12 mouse cellular contexts compared by ENCODE assay signal in genomic region chr9:106353779-106354178, GRCm38 (mm10). TPM values are rescaled to one million over a fixed set of nuclear protein-coding genes. Genes with fewer than 3 reads are reported as not detected.
A peak's percentile ranks its signal among the peaks of the same experiment; 100 is the strongest.
DNase-seq lines count a peak whose midpoint lies in the region; ATAC-seq and TF ChIP-seq lines count a peak whose summit lies in the region.
"Had no signal": no experiment of that assay in that cellular context is flagged by ENCODE, and none has a peak within 500 bp of the region (broad histone marks: within the 10 kb centered on the region; RNA-seq: fewer than 3 reads in every experiment).

No protein-coding gene starts in this region.

- no peaks in the 10 kb centered on the region for H3K27me3 ChIP-seq in intestine, embryonic 14.5 days (replicated peaks; ENCODE audit: control insufficient read depth, insufficient read depth, low read length)
- no peaks in the 10 kb centered on the region for H3K27me3 ChIP-seq in intestine, embryonic 15.5 days (replicated peaks)
- H3K27me3 ChIP-seq in intestine, embryonic 16.5 days (replicated peaks; ENCODE audit: control insufficient read depth, insufficient read depth, low read length): no peaks in the 10 kb centered on the region
- no peaks in the 10 kb centered on the region for H3K27me3 ChIP-seq in forebrain, embryonic 14.5 days (replicated peaks; ENCODE audit: control insufficient read depth, insufficient read depth, low read length)
- H3K27me3 ChIP-seq in hindbrain, postnatal 0 days (ENCODE audit: insufficient read depth, low read length): no peaks in the 10 kb centered on the region
- H3K27me3 ChIP-seq: forebrain, embryonic 15.5 days; midbrain, embryonic 12.5 days had no signal

- WGBS in intestine, embryonic 14.5 days: 53% methylated on average over 6 of the region's 6 CpGs
- 37% methylated on average over 6 of the region's 6 CpGs for WGBS in intestine, embryonic 15.5 days
- WGBS in intestine, embryonic 16.5 days: 33% methylated on average over 6 of the region's 6 CpGs
- WGBS in forebrain, embryonic 14.5 days: 56% methylated on average over 6 of the region's 6 CpGs
- 77% methylated on average over 6 of the region's 6 CpGs for WGBS in hindbrain, postnatal 0 days

- no peak overlapping the region for H3K4me3 ChIP-seq in intestine, embryonic 14.5 days (ENCODE audit: low read depth, low read length)
- H3K4me3 ChIP-seq in intestine, embryonic 15.5 days (replicated peaks): no peak overlapping the region
- no peak overlapping the region for H3K4me3 ChIP-seq in intestine, embryonic 16.5 days (ENCODE audit: low read length)
- H3K4me3 ChIP-seq in forebrain, embryonic 14.5 days (ENCODE audit: low read depth, low read length): no peak overlapping the region
- no peak overlapping the region for H3K4me3 ChIP-seq in hindbrain, postnatal 0 days (ENCODE audit: low read length)
- H3K4me3 ChIP-seq: forebrain, embryonic 15.5 days; midbrain, embryonic 12.5 days had no signal

- H3K4me1 ChIP-seq in intestine, embryonic 14.5 days (replicated peaks; ENCODE audit: control insufficient read depth, insufficient read depth, low read length): peaks cover 8% of the 10 kb centered on the region
- H3K4me1 ChIP-seq in intestine, embryonic 15.5 days (replicated peaks): peaks cover 26% of the 10 kb centered on the region
- peaks cover 10% of the 10 kb centered on the region for H3K4me1 ChIP-seq in intestine, embryonic 16.5 days (ENCODE audit: control insufficient read depth, insufficient read depth, low read length)
- H3K4me1 ChIP-seq in forebrain, embryonic 14.5 days (ENCODE audit: control insufficient read depth, insufficient read depth, low read length): no peaks in the 10 kb centered on the region
- no peaks in the 10 kb centered on the region for H3K4me1 ChIP-seq in hindbrain, postnatal 0 days (ENCODE audit: insufficient read depth, low read length)
- H3K4me1 ChIP-seq: forebrain, embryonic 15.5 days; midbrain, embryonic 12.5 days had no signal

- no peaks in the 10 kb centered on the region for H3K9me3 ChIP-seq in intestine, embryonic 14.5 days (ENCODE audit: control insufficient read depth, low read length)
- H3K9me3 ChIP-seq in intestine, embryonic 15.5 days: no peaks in the 10 kb centered on the region
- no peaks in the 10 kb centered on the region for H3K9me3 ChIP-seq in intestine, embryonic 16.5 days (ENCODE audit: control insufficient read depth, low read length)
- no peaks in the 10 kb centered on the region for H3K9me3 ChIP-seq in forebrain, embryonic 14.5 days (replicated peaks; ENCODE audit: control insufficient read depth, low read length)
- H3K9me3 ChIP-seq in hindbrain, postnatal 0 days (ENCODE audit: low read length): no peaks in the 10 kb centered on the region
- H3K9me3 ChIP-seq: forebrain, embryonic 15.5 days; G1E; midbrain, embryonic 12.5 days had no signal

- no peak for TF ChIP-seq CTCF in hindbrain, postnatal 0 days (IDR thresholded peaks at IDR 0.05; ENCODE audit: low read depth)

- no peak for DNase-seq in intestine, embryonic 14.5 days (ENCODE audit: low spot score)
- peak; percentile 36 for DNase-seq in urinary bladder, postnatal 25 days (ENCODE audit: low spot score)
- DNase-seq in urinary bladder, adult 2 months (ENCODE audit: low spot score): no peak
- DNase-seq in urinary bladder, postnatal 36 days (ENCODE audit: low spot score in 2 of 2): peak; percentile 53 to 63
- no peak for DNase-seq in forebrain, embryonic 14.5 days (ENCODE audit: low spot score)
- DNase-seq in hindbrain, postnatal 0 days (ENCODE audit: low spot score): no peak
- DNase-seq: cerebellum, postnatal 36 days had no signal

- H3K27ac ChIP-seq in intestine, embryonic 14.5 days (ENCODE audit: low read depth): no peak overlapping the region
- H3K27ac ChIP-seq in intestine, embryonic 15.5 days: no peak overlapping the region
- no peak overlapping the region for H3K27ac ChIP-seq in intestine, embryonic 16.5 days (ENCODE audit: low read length)
- no peak overlapping the region for H3K27ac ChIP-seq in forebrain, embryonic 14.5 days (ENCODE audit: low read depth, low read length)
- no peak overlapping the region for H3K27ac ChIP-seq in hindbrain, postnatal 0 days
- H3K27ac ChIP-seq: forebrain, embryonic 15.5 days; midbrain, embryonic 12.5 days had no signal

- H3K4me2 ChIP-seq in intestine, embryonic 14.5 days (ENCODE audit: low read length): no peak overlapping the region
- no peak overlapping the region for H3K4me2 ChIP-seq in intestine, embryonic 15.5 days (replicated peaks)
- H3K4me2 ChIP-seq in intestine, embryonic 16.5 days (ENCODE audit: low read depth, low read length): no peak overlapping the region
- no peak overlapping the region for H3K4me2 ChIP-seq in forebrain, embryonic 14.5 days (ENCODE audit: low read length)
- no peak overlapping the region for H3K4me2 ChIP-seq in hindbrain, postnatal 0 days (ENCODE audit: low read depth, low read length)
- H3K4me2 ChIP-seq: forebrain, embryonic 15.5 days; midbrain, embryonic 12.5 days had no signal

- 0 out of 2 replicates have a peak, but pooled peaks have one; percentile 25 for ATAC-seq in intestine, embryonic 14.5 days (replicated peaks; ENCODE audit: low FRiP score, low TSS enrichment, low read depth)
- ATAC-seq in intestine, embryonic 15.5 days: no peak
- 0 out of 2 replicates have a peak, but pooled peaks have one; percentile 29 for ATAC-seq in intestine, embryonic 16.5 days
- ATAC-seq in forebrain, embryonic 14.5 days: no peak
- no peak for ATAC-seq in hindbrain, postnatal 0 days
- ATAC-seq: forebrain, embryonic 15.5 days had no signal

- no peak overlapping the region for H3K9ac ChIP-seq in intestine, embryonic 14.5 days (ENCODE audit: low read length)
- no peak overlapping the region for H3K9ac ChIP-seq in intestine, embryonic 15.5 days
- 0 out of 2 replicates have a peak overlapping the region, but pooled peaks have one; percentile 27 for H3K9ac ChIP-seq in intestine, embryonic 16.5 days (ENCODE audit: low read depth, low read length)
- H3K9ac ChIP-seq in forebrain, embryonic 14.5 days (ENCODE audit: low read length): no peak overlapping the region
- H3K9ac ChIP-seq in hindbrain, postnatal 0 days (replicated peaks; ENCODE audit: low read length): no peak overlapping the region
- H3K9ac ChIP-seq: forebrain, embryonic 15.5 days; midbrain, embryonic 12.5 days had no signal

- no peaks in the 10 kb centered on the region for H3K36me3 ChIP-seq in intestine, embryonic 14.5 days (ENCODE audit: control insufficient read depth, insufficient read depth, low read length)
- H3K36me3 ChIP-seq in intestine, embryonic 15.5 days: no peaks in the 10 kb centered on the region
- no peaks in the 10 kb centered on the region for H3K36me3 ChIP-seq in intestine, embryonic 16.5 days (ENCODE audit: control insufficient read depth, insufficient read depth, low read length)
- H3K36me3 ChIP-seq in forebrain, embryonic 14.5 days (ENCODE audit: control insufficient read depth, insufficient read depth, low read length): no peaks in the 10 kb centered on the region
- no peaks in the 10 kb centered on the region for H3K36me3 ChIP-seq in hindbrain, postnatal 0 days (ENCODE audit: insufficient read depth, low read length)
- H3K36me3 ChIP-seq: forebrain, embryonic 15.5 days; midbrain, embryonic 12.5 days had no signal

RNA-seq across cellular contexts. Expression of gene Dusp7, which starts 14.7 kb away (rescaled TPM):
- 16.5 and 19.8 TPM in 2 replicates for polyA plus RNA-seq in intestine, embryonic 14.5 days (2014; fragmentation: Nextera tagmentation; extraction: Ambion mirVana)
- polyA plus RNA-seq in intestine, embryonic 15.5 days (2015; fragmentation: Nextera tagmentation; extraction: Ambion mirVana): 10.0 and 10.3 TPM in 2 replicates
- 33.5 and 34.7 TPM in 2 replicates for polyA plus RNA-seq in urinary bladder, adult 2 months (2012; rRNA removed)
- polyA plus RNA-seq in intestine, embryonic 16.5 days (2015; fragmentation: Nextera tagmentation; extraction: Ambion mirVana): 4.8 and 6.3 TPM in 2 replicates
- polyA plus RNA-seq in forebrain, embryonic 14.5 days (2014; fragmentation: Nextera tagmentation; extraction: Ambion mirVana): 10.2 and 11.3 TPM in 2 replicates
- total RNA-seq in hindbrain, postnatal 0 days (2014; rRNA removed): 56.0 and 66.4 TPM in 2 replicates
- polyA plus RNA-seq in hindbrain, postnatal 0 days (2015; fragmentation: Nextera tagmentation; extraction: Ambion mirVana): 12.7 and 13.7 TPM in 2 replicates

Comparison
In these comparisons a context has a peak if more than half of its experiments do, and no peak if none do; other contexts are left out.
1. ATAC-seq: peak in intestine, embryonic 14.5 days (single experiment) and intestine, embryonic 16.5 days (single experiment); none in intestine, embryonic 15.5 days (single experiment), forebrain, embryonic 14.5 days (single experiment) and hindbrain, postnatal 0 days (single experiment).
2. DNase-seq: peak in urinary bladder, postnatal 25 days (single experiment) and urinary bladder, postnatal 36 days (2 of 2); none in intestine, embryonic 14.5 days (single experiment), urinary bladder, adult 2 months (single experiment), forebrain, embryonic 14.5 days (single experiment) and hindbrain, postnatal 0 days (single experiment).